Mouse (Mus musculus) heart, adult 11 months (tissue): ENCODE measurements around the gene Plekha5.

ENCODE experiments used
- DNase-seq: peaks from one replicate; pipeline ENCODE4 v3.0.0; 2022

Gene Plekha5

DNA sequence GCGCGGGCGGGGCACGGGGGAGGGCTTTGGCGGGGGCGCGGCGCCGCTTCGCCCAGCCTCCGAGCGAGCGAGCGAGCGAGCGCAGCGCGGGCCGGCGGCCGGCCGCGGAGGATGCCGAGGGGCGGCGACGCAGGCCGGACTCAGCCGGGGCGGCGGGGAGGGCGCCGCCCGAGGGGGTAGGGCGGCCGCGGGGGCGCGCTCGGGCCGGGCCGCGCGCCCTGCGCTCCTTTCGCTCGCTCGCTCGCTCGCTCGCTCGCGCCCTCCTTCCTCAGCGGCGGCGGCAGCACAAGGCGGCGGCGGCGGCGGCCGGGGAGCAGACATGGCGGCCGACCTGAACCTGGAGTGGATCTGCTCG is at the start of gene Plekha5:
Gene Plekha5, plus strand, starts transcription at position 209 of the 355 bp plus-strand sequence.
- peak; percentile 97 for DNase-seq

GRCm38 (mm10) chr6:140375671-140376070 is 48.2 kb upstream of the Plekha5 start:
- peak; percentile 16 for DNase-seq

- no peak for DNase-seq
Measured at GRCm38 (mm10) chr6:140380588-140380987, 43.3 kb upstream of the Plekha5 start.

DNA sequence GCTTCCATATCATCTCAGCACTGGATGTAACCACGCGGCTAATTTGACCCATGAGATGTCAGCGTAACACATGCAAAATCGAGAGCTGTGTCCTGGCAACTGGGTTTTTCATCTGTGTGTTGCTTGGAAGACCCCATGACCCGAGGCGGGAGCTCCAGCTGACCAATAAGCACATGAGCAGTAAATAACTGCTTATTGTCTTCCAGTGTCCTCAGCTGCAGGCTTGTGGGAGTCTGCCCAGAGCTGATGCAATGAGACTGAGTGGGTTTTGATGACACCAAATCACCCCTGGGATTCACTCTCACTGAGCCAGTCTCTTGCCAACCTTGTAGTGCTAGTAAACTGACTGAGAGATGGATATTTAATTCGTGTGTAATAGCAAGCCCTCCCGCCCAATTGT is 42.7 kb upstream of the Plekha5 start:
- DNase-seq = peak; percentile 72

GRCm38 (mm10) chr6:140383580-140384400 is 40.1 kb upstream of the Plekha5 start:
- DNase-seq = peak; percentile 75

DNA sequence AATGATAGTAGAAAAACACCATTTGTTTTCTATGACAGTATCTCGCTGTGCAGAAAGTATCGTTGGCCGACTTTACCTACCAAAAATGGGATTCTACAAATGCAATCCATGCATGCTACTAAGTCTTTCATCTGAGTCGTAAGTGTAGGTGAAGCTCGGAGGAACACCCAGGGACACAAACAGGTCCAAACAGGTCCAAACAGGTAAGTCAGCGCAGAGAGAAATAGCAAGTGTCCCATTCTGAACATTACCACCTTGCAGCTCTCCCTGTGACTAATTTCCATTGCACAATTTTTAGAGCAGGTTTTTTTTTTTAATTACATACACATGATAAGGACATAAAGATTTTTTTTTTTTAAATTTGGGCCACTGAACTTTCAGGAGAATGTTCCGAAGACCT is 27.2 kb upstream of the Plekha5 start:
- peak; percentile 12 for DNase-seq

DNA sequence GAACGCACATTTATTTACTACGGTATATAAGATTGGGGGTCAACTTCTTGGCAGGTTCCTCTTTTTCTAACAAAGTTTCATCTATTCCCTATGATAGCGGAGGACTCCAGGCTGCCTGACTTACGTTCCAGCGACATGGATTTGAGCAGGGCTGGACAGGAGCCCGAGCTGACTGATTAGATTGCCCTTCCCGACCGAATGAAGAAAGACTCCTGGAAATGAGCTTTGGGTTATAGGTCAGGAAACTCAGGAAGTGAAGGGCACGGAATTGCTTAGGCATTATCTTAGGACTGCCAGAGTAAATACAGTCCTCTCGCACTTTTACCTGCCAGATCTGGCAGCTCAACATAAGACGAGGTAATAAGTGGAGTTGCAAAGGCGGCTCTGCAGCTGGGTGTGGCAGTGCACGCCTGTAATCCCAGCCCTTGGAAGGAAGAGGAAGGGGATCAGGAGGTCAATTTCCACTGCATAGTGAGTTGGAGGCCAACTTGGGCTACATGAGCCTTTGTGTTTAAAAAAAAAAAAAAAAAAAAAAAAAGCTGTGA is 21.0 kb upstream of the Plekha5 start:
- DNase-seq = peak; percentile 45

DNA sequence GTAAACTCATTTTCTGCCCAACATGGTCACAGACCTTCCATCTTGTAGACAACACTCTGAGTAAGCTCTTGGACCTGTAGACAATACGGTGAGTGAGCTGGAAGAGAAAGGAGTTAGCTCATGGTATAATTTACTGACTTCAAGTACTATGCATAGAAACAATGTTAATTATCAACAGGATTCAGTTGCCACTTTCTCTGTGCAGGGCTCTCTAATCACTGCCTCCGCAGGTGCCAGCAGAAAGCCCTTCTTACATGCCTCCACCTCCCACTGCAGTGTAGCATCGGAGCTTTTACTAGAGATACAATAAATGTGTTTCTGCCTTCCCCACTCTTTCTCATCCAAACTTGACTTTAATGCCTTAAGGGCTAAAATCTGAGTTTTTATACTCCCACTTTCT is 11.9 kb upstream of the Plekha5 start:
- no peak for DNase-seq

DNA sequence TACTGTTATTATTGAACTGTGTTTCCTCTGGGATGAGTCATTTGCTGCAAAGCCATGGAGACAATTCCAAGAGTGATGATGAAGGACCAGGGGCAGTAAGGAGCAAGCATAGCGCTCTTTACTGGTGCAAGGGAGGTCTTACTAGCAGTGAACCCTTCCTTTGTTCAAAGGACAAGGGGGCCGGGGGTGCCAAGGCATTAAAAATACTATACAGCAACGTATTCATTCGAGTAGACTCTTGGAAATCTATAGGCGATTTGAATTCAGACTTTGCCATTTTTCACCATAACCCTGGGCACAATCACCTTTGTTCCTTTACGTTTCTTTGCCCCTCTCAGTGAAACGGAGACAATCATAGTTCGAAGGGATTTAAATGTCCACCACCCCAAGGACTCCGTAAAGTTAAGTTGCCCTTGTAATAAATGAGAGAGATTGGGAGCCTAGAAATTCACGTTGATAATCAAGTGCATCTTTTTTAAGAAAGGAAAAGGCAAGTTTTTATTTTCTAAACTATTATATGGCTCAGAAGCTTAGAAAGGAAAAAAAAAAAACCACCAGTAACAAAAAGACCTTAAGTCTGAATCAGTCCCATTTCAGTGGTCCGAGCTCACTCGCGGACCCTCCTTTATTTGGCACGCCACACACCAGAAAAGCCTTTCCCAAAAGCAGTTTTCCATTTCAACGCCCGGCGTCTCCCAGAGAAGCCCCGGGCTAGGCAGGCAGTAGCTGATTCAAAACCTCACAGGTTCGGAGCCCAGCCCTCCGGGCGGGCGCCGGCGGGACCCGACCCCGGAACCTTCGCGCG is 611 bp upstream of the Plekha5 start:
- DNase-seq = peak; percentile 85

GRCm38 (mm10) chr6:140424201-140424990 is 542 bp downstream of the Plekha5 start:
- DNase-seq = peak; percentile 94

DNA sequence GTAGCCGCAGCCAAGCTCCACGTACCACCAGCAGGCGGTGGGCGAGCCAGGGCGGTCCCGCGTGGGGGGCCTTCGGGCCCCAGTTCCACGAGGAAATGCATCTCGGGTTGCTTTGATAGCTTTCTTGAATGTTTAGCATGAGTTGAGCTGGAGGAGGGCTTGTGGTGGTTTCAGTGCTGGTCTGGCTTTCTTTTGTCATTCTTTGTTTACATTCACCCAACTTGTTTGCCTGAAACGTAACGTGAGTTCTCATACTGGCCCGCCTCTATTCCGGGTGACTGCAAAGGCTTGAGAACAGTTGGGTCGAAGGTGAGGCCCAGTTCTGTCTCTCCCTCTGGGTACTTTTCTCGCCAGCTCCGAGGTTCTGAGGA is 1.1 kb downstream of the Plekha5 start:
- no peak for DNase-seq

- DNase-seq = peak; percentile 84
Measured at GRCm38 (mm10) chr6:140429236-140429635, 5.4 kb downstream of the Plekha5 start.

- DNase-seq = peak; percentile 66
Measured at GRCm38 (mm10) chr6:140432363-140432762, 8.5 kb downstream of the Plekha5 start.

DNA sequence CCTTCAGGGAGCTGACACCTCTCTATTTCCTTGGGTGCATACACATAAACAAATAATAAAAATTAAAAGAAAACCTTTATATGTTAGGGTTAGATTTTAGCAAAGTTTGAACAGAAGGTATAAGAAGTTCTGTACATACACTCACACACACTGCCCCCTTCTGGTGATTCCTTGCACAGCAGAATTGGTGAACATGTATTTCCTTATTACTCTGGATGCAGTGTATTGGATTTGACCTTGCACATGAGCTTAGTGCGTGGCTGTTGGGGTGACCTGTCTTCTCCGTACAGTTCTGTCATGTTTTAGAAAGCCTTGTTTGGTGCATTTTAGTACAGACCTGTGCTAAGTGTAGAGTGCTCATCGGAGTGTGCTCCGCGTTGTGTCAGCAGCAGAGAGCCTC is 19.5 kb downstream of the Plekha5 start:
- peak; percentile 79 for DNase-seq

- DNase-seq = peak; percentile 72
Measured at GRCm38 (mm10) chr6:140444147-140444546, 20.3 kb downstream of the Plekha5 start.

GRCm38 (mm10) chr6:140444855-140445465 is 21.1 kb downstream of the Plekha5 start:
- peak; percentile 74 for DNase-seq

DNA sequence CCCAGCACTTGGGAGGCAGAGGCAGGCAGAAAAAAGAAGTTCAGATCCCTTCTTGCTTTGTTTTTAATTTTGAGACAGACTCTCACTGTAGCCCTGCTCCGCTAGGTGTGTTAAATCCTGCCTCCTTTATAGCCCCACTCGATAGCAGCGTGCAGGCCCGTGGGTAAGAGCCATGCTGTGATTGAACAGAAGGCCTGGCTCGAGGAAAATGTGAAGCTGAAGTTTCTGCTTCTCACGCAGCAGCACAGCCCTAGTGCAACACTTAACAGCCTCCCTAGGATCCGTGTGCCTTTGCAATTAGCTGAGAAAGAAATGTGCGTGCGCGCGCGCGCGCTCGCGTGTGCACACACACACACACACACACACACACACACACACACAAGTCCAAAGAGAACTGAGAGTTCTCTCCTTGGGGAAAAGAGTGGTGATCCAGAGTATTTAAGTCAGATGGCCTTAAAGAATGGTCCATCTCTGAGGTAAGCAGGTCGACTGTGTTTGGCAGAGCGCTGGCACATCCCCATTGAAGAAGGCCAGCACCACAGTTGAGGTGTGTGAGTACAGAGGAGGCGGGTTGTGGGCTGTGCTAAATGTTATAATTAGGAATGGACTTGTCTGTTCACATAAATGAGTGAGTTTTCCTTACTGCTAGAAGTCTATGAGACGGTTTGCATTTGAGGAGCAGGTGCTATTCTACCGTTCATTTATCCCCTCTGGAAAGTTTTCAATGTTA is 24.3 kb downstream of the Plekha5 start:
- DNase-seq = peak; percentile 36

GRCm38 (mm10) chr6:140450693-140451092 is 26.8 kb downstream of the Plekha5 start:
- DNase-seq = peak; percentile 34

DNA sequence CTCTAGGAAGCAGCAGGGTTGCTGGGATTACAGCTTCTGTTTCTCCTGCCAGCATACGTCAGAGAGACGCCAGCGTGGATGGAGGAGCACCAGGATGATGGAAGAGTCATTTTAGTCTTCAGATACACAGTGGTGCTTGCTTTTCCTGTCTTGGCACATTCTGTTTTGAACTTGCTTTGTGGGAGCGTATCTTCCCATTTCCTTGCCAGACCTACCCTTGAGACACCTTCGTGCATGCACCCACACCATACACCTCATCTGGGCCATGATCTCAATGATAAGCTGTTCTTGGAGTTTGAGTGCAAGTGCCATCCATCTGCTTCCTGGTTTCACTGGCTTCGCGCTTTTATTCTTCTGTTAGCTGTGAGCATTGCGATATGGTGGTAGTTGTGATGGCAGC is 28.9 kb downstream of the Plekha5 start:
- peak; percentile 76 for DNase-seq

- DNase-seq = no peak
Measured at GRCm38 (mm10) chr6:140453454-140453853, 29.6 kb downstream of the Plekha5 start.

DNA sequence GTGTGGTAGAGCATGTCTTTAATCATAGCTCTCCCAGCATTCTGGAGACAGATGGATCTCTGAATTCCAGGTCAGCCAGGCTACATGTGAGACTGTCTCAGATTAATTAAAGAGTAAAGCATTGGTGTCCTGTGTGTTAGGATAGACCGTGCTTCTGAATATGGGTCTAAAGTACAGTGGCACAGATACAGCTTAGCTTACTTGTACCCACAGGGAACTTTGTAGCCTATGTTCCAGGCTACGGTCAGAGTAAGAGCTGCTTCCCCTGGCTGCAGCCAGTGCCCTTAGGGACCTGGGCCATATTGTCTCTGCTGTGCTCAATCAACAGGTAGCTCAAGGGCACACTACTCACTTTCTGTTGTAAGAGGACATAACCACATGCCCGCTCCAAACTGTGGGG is 30.5 kb downstream of the Plekha5 start:
- DNase-seq = peak; percentile 41

DNA sequence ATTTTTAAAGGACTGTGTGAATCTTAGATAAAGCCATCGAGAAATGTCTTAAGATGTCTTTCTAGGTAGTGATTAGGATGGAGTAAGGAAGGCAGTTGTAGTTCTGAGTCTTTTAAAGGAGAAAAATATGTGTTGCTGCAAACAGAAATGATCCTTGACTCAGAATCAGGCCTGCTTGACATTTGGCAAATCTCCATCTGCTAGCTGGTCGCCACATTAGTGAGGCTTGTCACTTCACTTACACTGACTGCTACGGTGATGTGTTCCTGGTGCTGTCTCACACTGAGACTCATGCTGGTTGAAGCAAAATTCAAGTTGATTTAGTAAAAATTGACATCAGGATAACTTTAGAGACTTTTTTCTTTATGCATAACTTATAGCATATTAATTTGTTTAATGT is 32.0 kb downstream of the Plekha5 start:
- DNase-seq = peak; percentile 42
